Mouse (Mus musculus) kidney, embryonic 15.5 days (tissue): Measurements from ENCODE around the gene Ift27. TPM values are rescaled to one million over a fixed set of nuclear protein-coding genes. Genes with fewer than 3 reads are reported as not detected.

ENCODE experiments used
- ATAC-seq: fragments of 200-750 bp; cut with Nextera tagmentation; replicated peaks from 2 replicates; pipeline ENCODE4 v1.8.0; 2017; ENCODE audit warnings: moderate TSS enrichment; ENCODE audit not compliant: low FRiP score
- H3K27ac ChIP-seq: fragments of 300-500 bp; sonication (generic); 2 replicates; pipeline ENCODE4 v1.5.1; 2015; ENCODE audit warnings: mild to moderate bottlenecking, inconsistent platforms
- H3K27me3 ChIP-seq: fragments of 300-500 bp; sonication (generic); 2 replicates; pipeline ENCODE4 v1.6.1; 2015; ENCODE audit warnings: inconsistent platforms
- H3K36me3 ChIP-seq: fragments of 300-500 bp; sonication (generic); 2 replicates; pipeline ENCODE4 v1.6.1; 2015; ENCODE audit warnings: inconsistent platforms
- H3K4me1 ChIP-seq: fragments of 300-500 bp; sonication (generic); 2 replicates; pipeline ENCODE4 v1.6.1; 2015; ENCODE audit warnings: inconsistent platforms
- H3K4me2 ChIP-seq: fragments of 300-500 bp; sonication (generic); 2 replicates; pipeline ENCODE4 v1.6.1; 2015; ENCODE audit warnings: moderate library complexity, mild to moderate bottlenecking, inconsistent platforms
- H3K4me3 ChIP-seq: fragments of 300-500 bp; sonication (generic); replicated peaks from 2 replicates; pipeline ENCODE4 v1.5.1; 2015; ENCODE audit warnings: mild to moderate bottlenecking, inconsistent platforms
- H3K9ac ChIP-seq: fragments of 300-500 bp; sonication (generic); 2 replicates; pipeline ENCODE4 v1.6.1; 2015; ENCODE audit warnings: mild to moderate bottlenecking, inconsistent platforms
- H3K9me3 ChIP-seq: fragments of 300-500 bp; sonication (generic); replicated peaks from 2 replicates; pipeline ENCODE4 v1.6.1; 2016; ENCODE audit warnings: inconsistent platforms
- WGBS: fragments of 180-500 bp; shearing (Covaris S2); methylation state at CpG from one replicate; pipeline ENCODE4 v1.1.7; 2015; ENCODE audit warnings: mixed read lengths; 5-methylcytosine and 5-hydroxymethylcytosine counted together
- polyA plus RNA-seq: library from polyadenylated mRNA; unstranded; fragments of >200 nt; fragmentation: Nextera tagmentation; extraction: Ambion mirVana; gene quantifications from 2 replicates; pipeline ENCODE4 v1.2.1, GENCODE M21; 2015

The Ift27 gene
- 88.8 and 90.2 TPM in 2 replicates for polyA plus RNA-seq

DNA sequence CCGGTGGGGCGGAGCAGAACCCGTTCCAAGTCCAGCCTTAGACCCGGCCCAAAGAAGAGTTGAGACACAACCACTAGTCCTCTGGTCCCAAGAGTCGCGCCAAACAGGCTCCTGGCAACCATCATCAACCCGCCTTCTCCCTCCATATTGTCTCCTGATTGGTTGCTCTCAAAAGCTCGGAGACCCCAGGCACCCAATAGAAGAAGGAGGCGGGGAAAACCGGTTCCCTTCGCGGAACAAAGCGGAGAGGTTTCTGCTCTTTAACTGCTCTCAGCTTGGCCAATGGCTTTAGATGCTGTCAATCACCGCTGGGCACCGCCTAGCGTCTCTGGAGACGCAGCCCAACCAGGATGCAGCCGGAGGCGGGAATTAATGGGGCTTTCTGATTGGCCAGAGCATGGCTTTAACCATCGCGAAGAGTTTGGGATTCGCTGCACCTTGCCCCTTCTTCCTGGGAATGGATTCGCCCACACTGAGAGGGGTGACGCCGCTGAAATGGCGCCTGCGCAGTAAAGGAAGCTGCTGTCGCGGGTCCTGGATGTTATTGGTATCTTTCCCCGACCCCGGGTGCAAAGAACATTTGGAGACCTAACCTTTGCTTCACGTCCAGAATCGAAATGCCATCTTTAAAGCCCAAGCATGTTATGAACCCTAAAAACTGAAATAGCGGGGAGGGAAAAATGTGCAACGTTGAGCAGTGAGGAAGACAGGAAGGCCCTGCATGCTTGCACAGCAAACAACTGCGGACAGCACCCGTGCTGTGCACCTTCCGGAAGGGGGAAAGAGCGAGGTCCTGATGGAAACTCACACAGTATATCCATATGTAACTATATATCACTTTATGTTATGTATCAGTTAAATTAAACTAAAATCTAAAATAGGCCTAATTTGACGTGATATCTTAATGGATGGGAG is at the start of gene Ift27:
Ift27 (minus strand) TSS at position 136 of the 915 bp plus-strand sequence.
- Histone ChIP-seq H3K4me3 (peak within 1 kb of the TSS; percentile 78), H3K9me3 (no peaks in the 10 kb centered on the region), H3K36me3 (no peaks in the 10 kb centered on the region), H3K27ac (peak within 1 kb of the TSS; percentile 60), H3K27me3 (no peaks in the 10 kb centered on the region), H3K9ac (peak within 1 kb of the TSS; percentile 77), H3K4me2 (peak within 1 kb of the TSS; percentile 91), H3K4me1 (peaks cover 19% of the 10 kb centered on the region)
- ATAC-seq = peak; percentile 98
- WGBS = 1% methylated on average over 40 of the region's 40 CpGs

DNA sequence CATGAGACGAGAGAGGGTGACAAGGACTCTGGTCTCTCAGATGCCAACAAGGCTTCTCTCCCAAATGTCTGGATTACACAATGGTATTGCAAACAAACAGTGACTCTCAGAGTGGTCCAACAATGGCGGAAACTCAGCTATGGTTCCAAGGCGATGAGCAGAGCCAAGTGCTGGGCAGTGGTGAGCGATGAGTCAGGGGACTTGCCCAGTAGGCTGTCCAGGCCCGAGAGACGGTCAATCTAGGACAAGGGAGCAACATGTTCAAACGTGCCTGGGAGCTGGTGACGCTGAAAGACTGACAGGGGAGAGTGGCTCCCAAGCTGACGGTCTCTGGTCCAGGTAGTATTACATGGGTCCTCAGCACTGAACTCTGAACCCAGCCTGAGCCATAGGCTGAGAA is 41.4 kb upstream of the Ift27 start:
- no peak overlapping the region for H3K9ac ChIP-seq
- no peaks in the 10 kb centered on the region for H3K27me3 ChIP-seq
- no peak overlapping the region for H3K4me3 ChIP-seq
- no peak for ATAC-seq
- H3K27ac ChIP-seq = no peak overlapping the region
- H3K9me3 ChIP-seq = no peaks in the 10 kb centered on the region
- H3K4me2 ChIP-seq = no peak overlapping the region
- no peaks in the 10 kb centered on the region for H3K4me1 ChIP-seq
- 79% methylated on average over 9 of the region's 9 CpGs for WGBS
- H3K36me3 ChIP-seq = no peaks in the 10 kb centered on the region

GRCm38 (mm10) chr15:78211367-78211766 is 37.5 kb upstream of the Ift27 start:
- WGBS = 78% methylated on average over 8 of the region's 8 CpGs
- Histone ChIP-seq H3K9me3 (0 out of 2 replicates have a peak, but pooled peaks cover 3% of the 10 kb centered on the region), H3K27ac (no peak overlapping the region), H3K4me2 (no peak overlapping the region), H3K27me3 (0 out of 2 replicates have a peak, but pooled peaks cover under 1% of the 10 kb centered on the region), H3K36me3 (no peaks in the 10 kb centered on the region), H3K4me3 (no peak overlapping the region), H3K9ac (no peak overlapping the region), H3K4me1 (no peaks in the 10 kb centered on the region)
- no peak for ATAC-seq

DNA sequence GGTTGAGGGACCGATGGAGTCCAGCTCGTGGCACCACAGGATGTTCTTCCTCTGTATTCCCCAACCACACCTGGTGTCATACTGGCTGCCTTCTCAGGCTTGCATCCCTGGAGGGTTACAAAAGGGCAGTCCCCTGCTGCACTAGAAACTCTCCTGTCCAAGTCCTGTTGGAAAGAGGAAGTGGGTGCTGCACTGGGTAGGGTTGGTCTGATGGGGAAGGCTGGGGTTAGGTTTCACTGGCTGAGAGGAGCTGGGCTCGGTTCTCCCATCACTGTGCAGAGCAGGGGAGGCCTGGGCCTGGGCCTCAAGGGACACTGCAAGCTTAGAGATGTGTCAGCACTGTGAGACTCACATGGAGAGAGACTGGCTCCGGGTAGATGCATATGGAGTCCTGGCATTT is 36.3 kb upstream of the Ift27 start:
- 79% methylated on average over 4 of the region's 4 CpGs for WGBS
- Histone ChIP-seq H3K4me1 (no peaks in the 10 kb centered on the region), H3K27me3 (peaks cover 10% of the 10 kb centered on the region), H3K27ac (no peak overlapping the region), H3K4me2 (no peak overlapping the region), H3K9me3 (0 out of 2 replicates have a peak, but pooled peaks cover 3% of the 10 kb centered on the region), H3K4me3 (no peak overlapping the region), H3K36me3 (no peaks in the 10 kb centered on the region), H3K9ac (no peak overlapping the region)
- no peak for ATAC-seq

DNA sequence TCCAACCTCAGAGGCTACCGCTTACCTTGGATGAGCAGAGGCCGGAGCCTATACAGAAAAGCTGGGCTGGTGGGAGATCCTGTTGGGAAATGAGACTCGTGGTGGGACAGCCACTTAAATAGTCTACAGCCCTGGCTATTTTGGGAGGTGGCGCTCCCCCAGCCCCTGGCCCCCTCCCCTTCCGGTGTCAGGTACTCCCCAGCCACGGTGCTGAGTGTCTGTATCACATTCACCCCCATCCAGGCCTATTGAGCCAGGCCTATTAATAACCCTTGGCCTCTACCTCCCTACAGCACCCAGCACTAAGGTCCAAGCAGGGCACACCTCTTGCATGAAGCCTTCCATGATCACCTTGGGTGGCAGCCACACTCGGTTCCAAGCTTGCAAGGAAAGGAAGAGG is 32.4 kb upstream of the Ift27 start, which contains the start of gene Pvalb:
Pvalb (minus strand) TSS at position 89 of the 400 bp plus-strand sequence.
- no peak for ATAC-seq
- H3K4me1 ChIP-seq = peaks cover 8% of the 10 kb centered on the region
- 90% methylated on average over 7 of the region's 7 CpGs for WGBS

GRCm38 (mm10) chr15:78205192-78205591 is 31.3 kb upstream of the Ift27 start:
- 39% methylated on average over 3 of the region's 3 CpGs for WGBS

More for the DNA sequence above, 32.4 kb upstream of the Ift27 start, which contains the start of gene Pvalb:
- 0 out of 2 replicates have a peak, but pooled peaks cover 3% of the 10 kb centered on the region for H3K9me3 ChIP-seq
- no peak within 1 kb of the TSS for H3K4me3 ChIP-seq
- H3K4me2 ChIP-seq = no peak within 1 kb of the TSS
- no peak within 1 kb of the TSS for H3K27ac ChIP-seq
- no peak within 1 kb of the TSS for H3K9ac ChIP-seq
- H3K27me3 ChIP-seq = peaks cover 49% of the 10 kb centered on the region
- H3K36me3 ChIP-seq = no peaks in the 10 kb centered on the region

GRCm38 (mm10) chr15:78204053-78204847 is 30.3 kb upstream of the Ift27 start:
- no peak overlapping the region for H3K9ac ChIP-seq

More at GRCm38 (mm10) chr15:78205192-78205591, 31.3 kb upstream of the Ift27 start:
- H3K4me1 ChIP-seq = peaks cover 8% of the 10 kb centered on the region
- H3K9ac ChIP-seq = no peak overlapping the region
- no peak for ATAC-seq
- H3K27me3 ChIP-seq = peaks cover 51% of the 10 kb centered on the region
- H3K27ac ChIP-seq = no peak overlapping the region
- no peak overlapping the region for H3K4me2 ChIP-seq
- no peaks in the 10 kb centered on the region for H3K36me3 ChIP-seq
- H3K9me3 ChIP-seq = 0 out of 2 replicates have a peak, but pooled peaks cover 3% of the 10 kb centered on the region
- no peak overlapping the region for H3K4me3 ChIP-seq

DNA sequence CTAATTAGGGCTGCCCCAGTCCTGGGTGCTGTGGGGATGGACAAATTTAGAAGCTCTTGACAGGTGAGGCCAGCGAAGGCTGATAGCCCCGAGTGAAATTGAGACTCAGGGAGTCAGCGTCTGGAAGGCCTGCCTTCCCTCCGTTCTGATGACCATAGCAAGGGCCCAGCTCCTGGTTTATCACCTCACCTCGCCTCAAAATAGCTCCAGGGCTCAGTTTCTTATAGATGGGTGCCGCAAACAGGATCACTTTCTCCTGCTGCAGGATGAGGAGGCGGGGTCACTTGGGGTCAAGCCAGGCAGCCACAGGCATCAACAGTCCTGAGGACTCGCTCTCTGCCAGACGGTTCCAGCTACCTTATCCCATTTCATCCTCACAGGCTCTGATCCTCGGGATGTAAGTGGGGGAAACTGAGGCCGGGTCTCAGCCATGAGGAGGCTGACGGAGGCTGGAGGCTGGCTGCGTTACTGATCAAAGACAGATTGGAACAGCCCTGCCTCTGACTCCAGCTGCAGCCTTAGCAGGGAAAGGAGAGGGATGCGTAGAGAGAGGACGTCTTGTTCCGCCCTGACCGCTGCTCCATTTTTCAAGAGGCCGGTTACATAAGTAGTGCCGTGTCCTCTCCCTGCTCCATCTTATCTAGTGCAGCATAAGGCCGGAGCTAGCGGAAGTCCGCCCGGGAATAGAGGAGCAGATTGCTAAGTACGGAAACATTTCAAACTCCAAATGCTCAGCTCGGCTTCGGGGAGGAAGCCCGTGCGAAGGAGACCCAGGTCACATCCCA is 21.4 kb upstream of the Ift27 start:
- Histone ChIP-seq H3K4me2 (no peak overlapping the region), H3K9me3 (no peaks in the 10 kb centered on the region), H3K9ac (no peak overlapping the region), H3K4me3 (no peak overlapping the region), H3K4me1 (no peaks in the 10 kb centered on the region), H3K36me3 (no peaks in the 10 kb centered on the region), H3K27ac (no peak overlapping the region), H3K27me3 (no peaks in the 10 kb centered on the region)
- 67% methylated on average over 28 of the region's 28 CpGs for WGBS
- no peak for ATAC-seq

More at GRCm38 (mm10) chr15:78204053-78204847, 30.3 kb upstream of the Ift27 start:
- no peaks in the 10 kb centered on the region for H3K9me3 ChIP-seq
- no peak for ATAC-seq
- no peak overlapping the region for H3K27ac ChIP-seq
- 1% methylated on average over 41 of the region's 41 CpGs for WGBS
- peaks cover 51% of the 10 kb centered on the region for H3K27me3 ChIP-seq
- H3K36me3 ChIP-seq = no peaks in the 10 kb centered on the region
- peaks cover 8% of the 10 kb centered on the region for H3K4me1 ChIP-seq
- peak overlapping the region; percentile 62 for H3K4me2 ChIP-seq
- H3K4me3 ChIP-seq = peak overlapping the region; percentile 30

DNA sequence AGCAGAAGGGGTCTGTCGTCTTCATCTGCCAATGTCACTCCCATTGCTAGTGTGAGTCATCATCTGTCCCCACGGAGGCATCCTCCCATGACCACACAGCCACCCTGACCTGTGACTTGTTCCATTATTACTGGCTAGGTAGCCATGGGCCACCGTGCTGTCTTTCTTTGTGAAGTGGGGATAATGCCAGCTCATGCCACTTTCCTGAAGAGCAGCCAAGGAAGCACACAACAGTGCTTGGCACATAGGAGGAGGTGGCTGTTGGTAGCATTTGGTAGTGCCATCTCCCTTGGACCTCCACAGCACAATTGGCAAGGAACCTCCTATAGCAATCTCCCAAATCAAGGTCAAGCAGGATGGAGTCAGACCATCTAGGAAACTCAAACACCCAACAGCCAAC is 20.4 kb upstream of the Ift27 start:
- no peak overlapping the region for H3K4me2 ChIP-seq
- no peak for ATAC-seq
- no peaks in the 10 kb centered on the region for H3K9me3 ChIP-seq
- H3K4me1 ChIP-seq = no peaks in the 10 kb centered on the region
- no peak overlapping the region for H3K9ac ChIP-seq
- no peaks in the 10 kb centered on the region for H3K36me3 ChIP-seq
- 73% methylated on average over 3 of the region's 3 CpGs for WGBS
- no peak overlapping the region for H3K27ac ChIP-seq
- H3K27me3 ChIP-seq = no peaks in the 10 kb centered on the region
- H3K4me3 ChIP-seq = no peak overlapping the region

DNA sequence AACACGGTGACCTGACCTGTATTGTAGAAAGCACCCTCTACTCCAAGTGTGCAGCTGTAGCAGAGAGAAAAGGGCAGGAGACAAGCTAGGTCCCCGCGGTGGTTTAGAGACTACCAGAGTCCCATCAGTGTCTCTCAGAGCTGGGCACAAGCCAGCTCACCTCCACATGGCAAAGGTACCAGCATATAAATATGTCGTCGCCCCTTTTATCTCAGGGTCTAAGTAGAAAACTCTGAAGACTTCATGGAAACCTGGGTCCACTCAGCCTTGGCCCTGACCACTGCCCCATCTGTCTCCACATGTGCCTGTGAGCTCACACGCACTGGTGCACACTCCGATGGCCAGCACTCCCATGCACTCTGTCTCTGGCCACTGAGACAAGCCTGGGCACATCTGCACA is 15.7 kb upstream of the Ift27 start:
- WGBS = 89% methylated on average over 7 of the region's 7 CpGs
- Histone ChIP-seq H3K9me3 (no peaks in the 10 kb centered on the region), H3K9ac (no peak overlapping the region), H3K4me2 (no peak overlapping the region), H3K4me3 (no peak overlapping the region), H3K27ac (no peak overlapping the region), H3K4me1 (no peaks in the 10 kb centered on the region), H3K27me3 (no peaks in the 10 kb centered on the region), H3K36me3 (no peaks in the 10 kb centered on the region)
- ATAC-seq = no peak

DNA sequence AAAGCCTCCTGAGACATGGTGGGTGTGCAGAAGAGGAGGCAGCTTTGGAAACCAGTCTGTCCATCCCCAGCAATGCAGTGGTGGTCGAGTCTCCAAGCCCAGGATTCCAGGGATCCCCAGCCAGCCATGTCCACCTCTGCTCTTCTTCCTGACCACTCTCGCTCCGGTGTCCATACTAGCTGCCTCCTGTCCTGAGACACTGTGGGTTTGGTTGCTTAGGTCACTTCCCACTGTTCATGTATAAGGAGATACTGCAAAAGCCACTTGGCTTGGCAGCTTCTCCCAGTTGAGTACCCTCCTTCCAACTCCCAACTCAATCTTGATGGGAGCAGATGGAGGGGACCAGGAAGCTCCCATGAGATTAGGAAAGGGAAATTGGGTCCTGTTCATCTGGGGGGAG is 14.6 kb upstream of the Ift27 start:
- Histone ChIP-seq H3K9ac (no peak overlapping the region), H3K4me1 (no peaks in the 10 kb centered on the region), H3K27ac (no peak overlapping the region), H3K27me3 (peaks cover 6% of the 10 kb centered on the region), H3K4me2 (no peak overlapping the region), H3K36me3 (no peaks in the 10 kb centered on the region), H3K9me3 (no peaks in the 10 kb centered on the region), H3K4me3 (no peak overlapping the region)
- ATAC-seq = no peak
- 85% methylated on average over 3 of the region's 3 CpGs for WGBS
